Mouse (Mus musculus): Measurements from ENCODE around the gene Tirap. TPM values are rescaled to one million over a fixed set of nuclear protein-coding genes. Genes with fewer than 3 reads are reported as not detected.

Gene Tirap
- total RNA-seq, 2 experiments from 2014 or later, result 3.1 to 4.4 TPM

GRCm38 (mm10) chr9:35192983-35193542, 7.0 kb downstream of the Tirap start:
- no peak for DNase-seq (ENCODE audit: low spot score in 2 of 2)

GRCm38 (mm10) chr9:35188700-35189099, 11.4 kb downstream of the Tirap start:
- DNase-seq (ENCODE audit: low spot score in 2 of 2), result no peak

- DNase-seq (ENCODE audit: low spot score in 2 of 2), result no peak
Observed at GRCm38 (mm10) chr9:35187351-35187903, 12.7 kb downstream of the Tirap start.

GRCm38 (mm10) chr9:35186430-35186829, 13.7 kb downstream of the Tirap start:
- DNase-seq (ENCODE audit: low spot score in 2 of 2), result no peak

GRCm38 (mm10) chr9:35183359-35183758, 16.7 kb downstream of the Tirap start:
- no peak for DNase-seq (ENCODE audit: low spot score in 2 of 2)

GRCm38 (mm10) chr9:35182832-35183231, 17.3 kb downstream of the Tirap start:
- DNase-seq (ENCODE audit: low spot score in 2 of 2), result no peak

GRCm38 (mm10) chr9:35176124-35176659, 23.9 kb downstream of the Tirap start:
- no peak for DNase-seq (ENCODE audit: low spot score in 2 of 2)

- peak; percentile 96 for DNase-seq (ENCODE audit: low spot score in 2 of 2)
Observed at GRCm38 (mm10) chr9:35175251-35176123, 24.6 kb downstream of the Tirap start, which contains the start of gene Dcps. TSS of gene Dcps (minus strand) at chr9:35176061.

GRCm38 (mm10) chr9:35173331-35173730, 26.8 kb downstream of the Tirap start:
- DNase-seq (ENCODE audit: low spot score in 2 of 2), result no peak

- peak in 1 of 2 experiments; percentile 37 for DNase-seq (ENCODE audit: low spot score in 2 of 2)
Observed at GRCm38 (mm10) chr9:35170071-35170470, 30.0 kb downstream of the Tirap start.

- DNase-seq (ENCODE audit: low spot score in 2 of 2), result no peak
Observed at GRCm38 (mm10) chr9:35166798-35167635, 33.1 kb downstream of the Tirap start.

- DNase-seq (ENCODE audit: low spot score in 2 of 2), result peak in 1 of 2 experiments; percentile 58
Observed at GRCm38 (mm10) chr9:35166144-35166797, 33.8 kb downstream of the Tirap start.

- no peak for DNase-seq (ENCODE audit: low spot score in 2 of 2)
Observed at GRCm38 (mm10) chr9:35164142-35164874, 35.8 kb downstream of the Tirap start.

GRCm38 (mm10) chr9:35163011-35163690, 36.9 kb downstream of the Tirap start:
- DNase-seq (ENCODE audit: low spot score in 2 of 2), result peak; percentile 31 to 76

GRCm38 (mm10) chr9:35161721-35162120, 38.4 kb downstream of the Tirap start:
- DNase-seq (ENCODE audit: low spot score in 2 of 2), result no peak

GRCm38 (mm10) chr9:35160662-35161061, 39.4 kb downstream of the Tirap start:
- DNase-seq (ENCODE audit: low spot score in 2 of 2), result no peak

- no peak for DNase-seq (ENCODE audit: low spot score in 2 of 2)
Observed at GRCm38 (mm10) chr9:35158477-35158876, 41.6 kb downstream of the Tirap start.

- no peak for DNase-seq (ENCODE audit: low spot score in 2 of 2)
Observed at GRCm38 (mm10) chr9:35156862-35157261, 43.2 kb downstream of the Tirap start.

Data from layer of hippocampus, postnatal 14 days (tissue).